Mouse (Mus musculus) intestine, embryonic 15.5 days (tissue): ENCODE measurements at regions not wholly inside any gene's neighbourhood (a gene's known extent, or its start where the extent isn't known, plus 50 kb on each side); places are given as distances from the start of the nearest gene placed in this dataset.

ENCODE experiments used
- ATAC-seq: fragments of 200-750 bp; cut with Nextera tagmentation; 2 replicates; pipeline ENCODE4 v1.8.0; 2017; ENCODE audit warnings: moderate TSS enrichment, moderate library complexity
- H3K27ac ChIP-seq: fragments of 300-500 bp; sonication (generic); 2 replicates; pipeline ENCODE4 v1.5.1; 2015; ENCODE audit warnings: mild to moderate bottlenecking, inconsistent platforms
- H3K27me3 ChIP-seq: fragments of 300-500 bp; sonication (generic); replicated peaks from 2 replicates; pipeline ENCODE4 v1.6.1; 2015; ENCODE audit warnings: inconsistent platforms
- H3K36me3 ChIP-seq: fragments of 300-500 bp; sonication (generic); 2 replicates; pipeline ENCODE4 v1.6.1; 2015; ENCODE audit warnings: inconsistent platforms
- H3K4me1 ChIP-seq: fragments of 300-500 bp; sonication (generic); replicated peaks from 2 replicates; pipeline ENCODE4 v1.6.1; 2015; ENCODE audit warnings: inconsistent platforms
- H3K4me2 ChIP-seq: fragments of 300-500 bp; sonication (generic); replicated peaks from 2 replicates; pipeline ENCODE4 v1.6.1; 2015; ENCODE audit warnings: mild to moderate bottlenecking, inconsistent platforms
- H3K4me3 ChIP-seq: fragments of 300-500 bp; sonication (generic); replicated peaks from 2 replicates; pipeline ENCODE4 v1.5.1; 2015; ENCODE audit warnings: inconsistent platforms
- H3K9ac ChIP-seq: fragments of 300-500 bp; sonication (generic); 2 replicates; pipeline ENCODE4 v1.6.1; 2015; ENCODE audit warnings: inconsistent platforms
- H3K9me3 ChIP-seq: fragments of 300-500 bp; sonication (generic); 2 replicates; pipeline ENCODE4 v1.6.1; 2016; ENCODE audit warnings: inconsistent platforms
- WGBS: fragments of 180-500 bp; shearing (Covaris S2); methylation state at CpG from one replicate; pipeline ENCODE4 v1.1.7; 2015; 5-methylcytosine and 5-hydroxymethylcytosine counted together

- Histone ChIP-seq H3K27ac (no peak overlapping the region), H3K4me3 (no peak overlapping the region)
- 40% methylated on average over 8 of the region's 8 CpGs for WGBS
Measured at GRCm38 (mm10) chr8:118101346-118101745, 182.2 kb upstream of the Cdh13 start.

GRCm38 (mm10) chr8:118062736-118063135, 220.8 kb upstream of the Cdh13 start:
- Histone ChIP-seq H3K36me3 (no peaks in the 10 kb centered on the region), H3K4me2 (no peak overlapping the region), H3K27me3 (no peaks in the 10 kb centered on the region), H3K27ac (no peak overlapping the region), H3K9me3 (no peaks in the 10 kb centered on the region), H3K4me3 (no peak overlapping the region), H3K4me1 (no peaks in the 10 kb centered on the region), H3K9ac (no peak overlapping the region)
- no peak for ATAC-seq
- WGBS, result 62% methylated on average over 5 of the region's 5 CpGs

More at GRCm38 (mm10) chr8:118101346-118101745, 182.2 kb upstream of the Cdh13 start:
- Histone ChIP-seq H3K4me2 (no peak overlapping the region), H3K9ac (no peak overlapping the region), H3K36me3 (no peaks in the 10 kb centered on the region), H3K27me3 (0 out of 2 replicates have a peak, but pooled peaks cover 4% of the 10 kb centered on the region), H3K9me3 (no peaks in the 10 kb centered on the region), H3K4me1 (no peaks in the 10 kb centered on the region)
- no peak for ATAC-seq

GRCm38 (mm10) chr8:118056781-118057180, 226.8 kb upstream of the Cdh13 start:
- H3K9me3 ChIP-seq, result no peaks in the 10 kb centered on the region
- H3K4me1 ChIP-seq, result no peaks in the 10 kb centered on the region
- no peak overlapping the region for H3K4me3 ChIP-seq
- ATAC-seq, result no peak
- no peaks in the 10 kb centered on the region for H3K36me3 ChIP-seq
- H3K9ac ChIP-seq, result no peak overlapping the region
- H3K4me2 ChIP-seq, result no peak overlapping the region
- WGBS, result 86% methylated on average over 6 of the region's 6 CpGs
- no peak overlapping the region for H3K27ac ChIP-seq
- no peaks in the 10 kb centered on the region for H3K27me3 ChIP-seq

GRCm38 (mm10) chr8:118055536-118055935, 228.0 kb upstream of the Cdh13 start:
- H3K4me3 ChIP-seq, result no peak overlapping the region
- H3K4me1 ChIP-seq, result no peaks in the 10 kb centered on the region
- ATAC-seq, result no peak
- no peaks in the 10 kb centered on the region for H3K9me3 ChIP-seq
- 74% methylated on average over 5 of the region's 5 CpGs for WGBS
- no peak overlapping the region for H3K4me2 ChIP-seq
- H3K9ac ChIP-seq, result no peak overlapping the region
- H3K27ac ChIP-seq, result no peak overlapping the region
- no peaks in the 10 kb centered on the region for H3K36me3 ChIP-seq
- H3K27me3 ChIP-seq, result no peaks in the 10 kb centered on the region

GRCm38 (mm10) chr8:118050386-118050785, 233.1 kb upstream of the Cdh13 start:
- WGBS, result 88% methylated on average over 3 of the region's 3 CpGs
- H3K27me3 ChIP-seq, result no peaks in the 10 kb centered on the region
- ATAC-seq, result no peak

GRCm38 (mm10) chr8:118042253-118042860, 240.6 kb upstream of the Mphosph6 start:
- Histone ChIP-seq H3K9me3 (no peaks in the 10 kb centered on the region), H3K4me1 (no peaks in the 10 kb centered on the region), H3K27ac (no peak overlapping the region), H3K27me3 (no peaks in the 10 kb centered on the region), H3K9ac (no peak overlapping the region), H3K4me3 (no peak overlapping the region), H3K4me2 (no peak overlapping the region), H3K36me3 (no peaks in the 10 kb centered on the region)
- 40% methylated on average over 10 of the region's 10 CpGs for WGBS
- no peak for ATAC-seq

More at GRCm38 (mm10) chr8:118050386-118050785, 233.1 kb upstream of the Cdh13 start:
- H3K27ac ChIP-seq, result no peak overlapping the region
- no peak overlapping the region for H3K4me3 ChIP-seq
- no peak overlapping the region for H3K9ac ChIP-seq
- H3K9me3 ChIP-seq, result no peaks in the 10 kb centered on the region
- H3K4me2 ChIP-seq, result no peak overlapping the region
- no peaks in the 10 kb centered on the region for H3K4me1 ChIP-seq
- no peaks in the 10 kb centered on the region for H3K36me3 ChIP-seq

GRCm38 (mm10) chr8:118041253-118041652, 239.5 kb upstream of the Mphosph6 start:
- no peaks in the 10 kb centered on the region for H3K27me3 ChIP-seq
- H3K36me3 ChIP-seq, result no peaks in the 10 kb centered on the region
- H3K27ac ChIP-seq, result no peak overlapping the region
- ATAC-seq, result no peak
- H3K4me3 ChIP-seq, result no peak overlapping the region
- 80% methylated on average over 6 of the region's 6 CpGs for WGBS
- H3K9ac ChIP-seq, result no peak overlapping the region
- H3K4me2 ChIP-seq, result no peak overlapping the region
- H3K9me3 ChIP-seq, result no peaks in the 10 kb centered on the region
- H3K4me1 ChIP-seq, result no peaks in the 10 kb centered on the region

- WGBS, result 62% methylated on average over 4 of the region's 4 CpGs
- H3K27ac ChIP-seq, result no peak overlapping the region
- no peaks in the 10 kb centered on the region for H3K9me3 ChIP-seq
- no peaks in the 10 kb centered on the region for H3K36me3 ChIP-seq
- H3K4me3 ChIP-seq, result no peak overlapping the region
- no peak overlapping the region for H3K4me2 ChIP-seq
- no peaks in the 10 kb centered on the region for H3K4me1 ChIP-seq
- no peaks in the 10 kb centered on the region for H3K27me3 ChIP-seq
- no peak overlapping the region for H3K9ac ChIP-seq
- ATAC-seq, result no peak
Measured at GRCm38 (mm10) chr8:118037801-118038200, 236.1 kb upstream of the Mphosph6 start.

- 71% methylated on average over 13 of the region's 13 CpGs for WGBS
- Histone ChIP-seq H3K27ac (no peak overlapping the region), H3K4me2 (no peak overlapping the region), H3K9me3 (no peaks in the 10 kb centered on the region), H3K36me3 (no peaks in the 10 kb centered on the region), H3K9ac (no peak overlapping the region), H3K4me1 (no peaks in the 10 kb centered on the region), H3K27me3 (no peaks in the 10 kb centered on the region), H3K4me3 (no peak overlapping the region)
- no peak for ATAC-seq
Measured at GRCm38 (mm10) chr8:118034051-118034450, 232.3 kb upstream of the Mphosph6 start.

- WGBS, result 62% methylated on average over 6 of the region's 6 CpGs
Measured at GRCm38 (mm10) chr8:118031406-118031805, 229.7 kb upstream of the Mphosph6 start.

GRCm38 (mm10) chr8:118028061-118028850, 226.5 kb upstream of the Mphosph6 start:
- Histone ChIP-seq H3K4me3 (no peak overlapping the region), H3K4me2 (no peak overlapping the region), H3K9me3 (no peaks in the 10 kb centered on the region), H3K27me3 (no peaks in the 10 kb centered on the region), H3K27ac (no peak overlapping the region), H3K9ac (no peak overlapping the region), H3K36me3 (no peaks in the 10 kb centered on the region), H3K4me1 (no peaks in the 10 kb centered on the region)
- WGBS, result 82% methylated on average over 13 of the region's 13 CpGs
- no peak for ATAC-seq

More at GRCm38 (mm10) chr8:118031406-118031805, 229.7 kb upstream of the Mphosph6 start:
- Histone ChIP-seq H3K27ac (no peak overlapping the region), H3K4me1 (no peaks in the 10 kb centered on the region), H3K9me3 (no peaks in the 10 kb centered on the region), H3K9ac (no peak overlapping the region), H3K36me3 (no peaks in the 10 kb centered on the region), H3K27me3 (no peaks in the 10 kb centered on the region), H3K4me2 (no peak overlapping the region), H3K4me3 (no peak overlapping the region)
- no peak for ATAC-seq

- H3K4me1 ChIP-seq, result no peaks in the 10 kb centered on the region
- 93% methylated on average over 1 of the region's 1 CpGs for WGBS
- no peak for ATAC-seq
- no peaks in the 10 kb centered on the region for H3K36me3 ChIP-seq
- no peak overlapping the region for H3K4me2 ChIP-seq
- H3K27ac ChIP-seq, result no peak overlapping the region
- H3K9me3 ChIP-seq, result no peaks in the 10 kb centered on the region
- no peak overlapping the region for H3K4me3 ChIP-seq
- no peaks in the 10 kb centered on the region for H3K27me3 ChIP-seq
- no peak overlapping the region for H3K9ac ChIP-seq
Measured at GRCm38 (mm10) chr8:118023451-118023850, 221.7 kb upstream of the Mphosph6 start.

GRCm38 (mm10) chr8:118021978-118022377, 220.2 kb upstream of the Mphosph6 start:
- WGBS, result 35% methylated on average over 3 of the region's 3 CpGs
- no peak for ATAC-seq
- Histone ChIP-seq H3K27ac (no peak overlapping the region), H3K4me1 (peaks cover 2% of the 10 kb centered on the region; the same call in 1 of the 2 replicates), H3K4me2 (no peak overlapping the region), H3K9ac (no peak overlapping the region), H3K36me3 (no peaks in the 10 kb centered on the region), H3K4me3 (no peak overlapping the region), H3K27me3 (no peaks in the 10 kb centered on the region), H3K9me3 (no peaks in the 10 kb centered on the region)
